Mouse (Mus musculus) limb, embryonic 14.5 days (tissue): ENCODE measurements around the gene Sbf2. TPM values are rescaled to one million over a fixed set of nuclear protein-coding genes. Genes with fewer than 3 reads are reported as not detected.

Experiments
- ATAC-seq: fragments of 200-750 bp; cut with Nextera tagmentation; 2 replicates; pipeline ENCODE4 v1.8.0; 2017; ENCODE audit warnings: low read depth, moderate number of reproducible peaks, moderate TSS enrichment; ENCODE audit not compliant: low FRiP score
- DNase-seq: peaks from one replicate; pipeline ENCODE4 v3.0.0-alpha.2; 2015; ENCODE audit warnings: low spot score
- H3K27ac ChIP-seq: fragments of 300-500 bp; sonication (generic); replicated peaks from 2 replicates; pipeline ENCODE4 v1.5.1; 2014; ENCODE audit warnings: low read depth, mild to moderate bottlenecking, low read length, moderate library complexity, mixed read lengths
- H3K27me3 ChIP-seq: fragments of 300-500 bp; sonication (generic); 2 replicates; pipeline ENCODE4 v1.6.1; 2014; ENCODE audit warnings: low read length, mixed read lengths; ENCODE audit not compliant: control insufficient read depth, insufficient read depth
- H3K36me3 ChIP-seq: fragments of 300-500 bp; sonication (generic); 2 replicates; pipeline ENCODE4 v1.6.1; 2014; ENCODE audit warnings: mild to moderate bottlenecking, low read length, moderate library complexity, mixed read lengths; ENCODE audit not compliant: control insufficient read depth, insufficient read depth
- H3K4me1 ChIP-seq: fragments of 300-500 bp; sonication (generic); 2 replicates; pipeline ENCODE4 v1.6.1; 2014; ENCODE audit warnings: antibody characterized with exemption, low read length, mixed read lengths; ENCODE audit not compliant: control insufficient read depth, insufficient read depth
- H3K4me2 ChIP-seq: fragments of 300-500 bp; sonication (generic); replicated peaks from 2 replicates; pipeline ENCODE4 v1.6.1; 2014; ENCODE audit warnings: low read depth, mild to moderate bottlenecking, low read length, moderate library complexity; ENCODE audit not compliant: severe bottlenecking
- H3K4me3 ChIP-seq: fragments of 300-500 bp; sonication (generic); replicated peaks from 2 replicates; pipeline ENCODE4 v1.5.1; 2014; ENCODE audit warnings: low read length
- H3K9ac ChIP-seq: fragments of 300-500 bp; sonication (generic); 2 replicates; pipeline ENCODE4 v1.6.1; 2014; ENCODE audit warnings: mild to moderate bottlenecking, low read depth, low read length, moderate library complexity; ENCODE audit not compliant: severe bottlenecking
- H3K9me3 ChIP-seq: fragments of 300-500 bp; sonication (generic); 2 replicates; pipeline ENCODE4 v1.6.1; 2016; ENCODE audit warnings: low read length; ENCODE audit not compliant: control insufficient read depth
- POLR2A ChIP-seq: fragments of 200-500 bp; IDR thresholded peaks from 2 replicates; pipeline ENCODE4 v1.8.0; 2012; ENCODE audit warnings: inconsistent platforms, mild to moderate bottlenecking, moderate library complexity, borderline replicate concordance; ENCODE audit not compliant: insufficient read depth, insufficient read length; ENCODE audit errors: extremely low read depth
- WGBS: fragments of 180-500 bp; shearing (Covaris S2); extraction: QIAGEN DNeasy Blood & Tissue Kit; methylation state at CpG from one replicate; pipeline ENCODE4 v1.1.7; 2014; 5-methylcytosine and 5-hydroxymethylcytosine counted together
- polyA plus RNA-seq, 2 experiments: library from polyadenylated mRNA; depleted of rRNA in 1 of 2; stranded (reverse) in 1 of 2; unstranded in 1 of 2; fragments of >200 nt; fragmentation: Nextera tagmentation in 1 of 2; extraction: Ambion mirVana in 1 of 2; gene quantifications; 2 replicates each; pipeline versions ENCODE4 v1.2.1 to v1.2.3; 2012 to 2014

The Sbf2 gene
- polyA plus RNA-seq, 2 experiments = 24.7 TPM

DNA sequence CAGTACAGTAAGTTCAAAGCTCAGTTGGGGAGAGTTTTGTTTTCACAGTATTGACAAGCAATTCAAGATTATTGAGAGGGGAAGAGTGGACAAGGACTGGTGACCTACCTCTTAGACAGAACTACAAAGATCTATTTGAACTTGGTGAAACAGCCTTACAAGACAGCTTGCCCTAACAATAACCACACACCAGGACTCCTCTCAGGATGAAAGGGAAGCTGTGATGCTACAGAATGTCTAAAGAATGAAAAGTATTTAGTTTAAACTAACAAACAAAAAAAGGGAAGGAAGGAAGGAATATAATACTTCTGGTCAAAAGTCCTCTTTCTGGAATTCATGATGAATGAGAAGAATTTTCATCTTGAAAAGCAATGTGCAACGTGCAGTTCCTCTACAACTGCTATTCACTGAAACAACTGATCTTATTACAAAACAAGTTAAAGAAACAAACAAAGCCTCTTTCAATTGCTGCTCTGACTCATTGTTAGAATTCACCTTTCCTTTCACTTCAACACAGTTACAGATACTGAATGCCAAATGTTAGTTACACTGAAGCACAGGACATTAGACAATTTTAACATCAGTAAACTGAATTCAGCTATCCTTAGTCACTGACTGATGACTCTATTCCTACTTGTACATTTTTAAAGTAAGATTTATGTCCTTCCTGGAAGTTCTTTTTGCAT is 89.5 kb downstream of the Sbf2 start:
- ATAC-seq (no peak), DNase-seq (no peak)
- no peaks in the 10 kb centered on the region for H3K27me3 ChIP-seq
- no peak overlapping the region for H3K27ac ChIP-seq
- H3K4me2 ChIP-seq = no peak overlapping the region
- TF ChIP-seq POLR2A = no peak
- H3K9me3 ChIP-seq = no peaks in the 10 kb centered on the region
- no peaks in the 10 kb centered on the region for H3K36me3 ChIP-seq
- no peaks in the 10 kb centered on the region for H3K4me1 ChIP-seq
- no peak overlapping the region for H3K4me3 ChIP-seq
- 50% methylated on average over 1 of the region's 1 CpGs for WGBS
- H3K9ac ChIP-seq = no peak overlapping the region

- Histone ChIP-seq H3K9me3 (no peaks in the 10 kb centered on the region), H3K36me3 (no peaks in the 10 kb centered on the region), H3K9ac (no peak overlapping the region), H3K27me3 (no peaks in the 10 kb centered on the region), H3K4me2 (no peak overlapping the region), H3K27ac (no peak overlapping the region), H3K4me1 (no peaks in the 10 kb centered on the region), H3K4me3 (no peak overlapping the region)
- ATAC-seq = no peak
- 55% methylated on average over 2 of the region's 2 CpGs for WGBS
- no peak for TF ChIP-seq POLR2A
- peak; percentile 61 for DNase-seq
These were observed 98.2 kb downstream of the Sbf2 start for GRCm38 (mm10) chr7:110516241-110517220.

- Histone ChIP-seq H3K4me2 (no peak overlapping the region), H3K27me3 (no peaks in the 10 kb centered on the region), H3K9ac (no peak overlapping the region), H3K9me3 (no peaks in the 10 kb centered on the region), H3K4me1 (no peaks in the 10 kb centered on the region), H3K36me3 (no peaks in the 10 kb centered on the region), H3K27ac (no peak overlapping the region), H3K4me3 (no peak overlapping the region)
- no peak for DNase-seq
- TF ChIP-seq POLR2A = no peak
- no peak for ATAC-seq
These were observed 100.6 kb downstream of the Sbf2 start for GRCm38 (mm10) chr7:110514131-110514530.

GRCm38 (mm10) chr7:110498653-110499052 is 116.1 kb downstream of the Sbf2 start:
- peaks cover 9% of the 10 kb centered on the region; the same call in 1 of the 2 replicates for H3K9me3 ChIP-seq
- ATAC-seq (no peak), DNase-seq (no peak)
- H3K27ac ChIP-seq = no peak overlapping the region
- H3K4me2 ChIP-seq = no peak overlapping the region
- H3K4me1 ChIP-seq = no peaks in the 10 kb centered on the region
- H3K4me3 ChIP-seq = no peak overlapping the region
- H3K36me3 ChIP-seq = no peaks in the 10 kb centered on the region
- no peak for TF ChIP-seq POLR2A
- WGBS = 84% methylated on average over 1 of the region's 1 CpGs
- no peak overlapping the region for H3K9ac ChIP-seq
- no peaks in the 10 kb centered on the region for H3K27me3 ChIP-seq

GRCm38 (mm10) chr7:110491038-110491437 is 123.7 kb downstream of the Sbf2 start:
- no peaks in the 10 kb centered on the region for H3K4me1 ChIP-seq
- no peak for TF ChIP-seq POLR2A
- H3K36me3 ChIP-seq = no peaks in the 10 kb centered on the region
- no peak for ATAC-seq
- H3K4me2 ChIP-seq = no peak overlapping the region
- no peaks in the 10 kb centered on the region for H3K27me3 ChIP-seq
- WGBS = 87% methylated on average over 5 of the region's 5 CpGs
- no peak overlapping the region for H3K27ac ChIP-seq
- H3K4me3 ChIP-seq = no peak overlapping the region
- DNase-seq = no peak
- H3K9me3 ChIP-seq = no peaks in the 10 kb centered on the region
- no peak overlapping the region for H3K9ac ChIP-seq
